Mouse (Mus musculus) hematopoietic stem cell, adult 5-6 weeks (primary cell): ENCODE data around the gene Avil. TPM values are rescaled to one million over a fixed set of nuclear protein-coding genes. Genes with fewer than 3 reads are reported as not detected.

Experiments used
- ATAC-seq, 2 experiments: fragments of 125-278 bp in 1 of 2; replicated peaks in 1 of 2; 2 replicates each; pipeline ENCODE4 v1.8.0; 2016 to 2017; ENCODE audit warnings: inconsistent platforms in 2 of 2, mild to moderate bottlenecking in 2 of 2, moderate number of reproducible peaks in 2 of 2, low read depth in 1 of 2, moderate TSS enrichment in 1 of 2; ENCODE audit not compliant: low FRiP score in 2 of 2, poor library complexity in 2 of 2, severe bottlenecking in 2 of 2, insufficient read depth in 1 of 2, low TSS enrichment in 1 of 2
- total RNA-seq: library from RNA; stranded (forward); fragments of 172-1452, 232-1000 nt; gene quantifications from 2 replicates; pipeline ENCODE4 v1.2.3, GENCODE M21; 2017

Avil gene
- total RNA-seq, 1 experiment from 2014 or later = 0.30 TPM

DNA sequence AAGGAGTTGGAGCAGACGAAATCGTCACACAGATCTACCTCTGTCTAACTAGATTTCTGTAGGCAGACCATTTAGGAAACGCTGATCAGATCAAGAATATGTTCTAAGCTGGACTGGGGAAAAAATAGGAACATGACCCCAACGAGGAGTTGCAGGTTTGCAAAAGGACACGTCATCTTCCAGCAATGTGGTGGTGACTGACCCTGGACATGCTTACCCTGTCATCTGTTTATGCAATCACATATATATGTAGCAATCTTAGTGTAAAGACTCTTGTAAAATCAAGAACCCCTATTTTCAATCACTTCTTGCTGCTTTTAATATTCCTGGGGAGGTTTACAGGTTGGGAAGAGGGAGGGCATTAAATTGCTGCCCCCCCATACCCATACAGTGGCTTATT is 62.0 kb downstream of the Avil start:
- no peak for ATAC-seq

DNA sequence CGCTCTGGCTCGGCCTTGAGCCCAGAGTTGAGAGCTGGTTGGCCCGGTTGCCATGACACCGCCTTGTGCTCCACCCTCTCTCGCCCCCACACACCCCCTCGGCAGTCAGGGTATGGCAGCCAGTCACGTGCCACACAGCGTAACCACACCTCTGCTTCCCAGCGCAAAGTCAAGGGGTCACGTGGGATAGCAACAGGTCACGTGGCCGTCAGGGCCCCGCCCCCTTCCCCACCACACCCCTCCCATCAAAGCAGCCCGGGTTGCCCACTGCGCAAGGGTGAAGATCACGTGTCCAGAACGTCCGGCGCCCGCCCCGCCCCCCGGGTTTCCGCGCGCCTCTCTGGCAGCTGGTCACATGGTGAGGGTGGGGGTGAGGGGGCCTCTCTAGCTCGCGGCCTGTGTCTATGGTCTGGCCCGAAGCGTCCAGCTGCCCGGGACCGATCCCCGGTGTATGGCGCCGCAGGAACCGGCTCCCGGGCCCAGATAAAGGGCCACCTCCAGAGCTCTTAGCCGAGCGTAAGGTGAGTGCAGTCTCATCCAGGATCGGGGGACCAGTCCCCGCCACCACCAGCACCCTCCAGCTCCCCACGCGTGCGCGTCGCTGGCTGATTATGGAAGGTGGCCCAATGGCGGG is 62.8 kb downstream of the Avil start, which contains the start of gene Cdk4:
Gene Cdk4, plus strand, starts transcription at position 296 of the 634 bp plus-strand sequence.
- peak; percentile 77 to 86 for ATAC-seq

DNA sequence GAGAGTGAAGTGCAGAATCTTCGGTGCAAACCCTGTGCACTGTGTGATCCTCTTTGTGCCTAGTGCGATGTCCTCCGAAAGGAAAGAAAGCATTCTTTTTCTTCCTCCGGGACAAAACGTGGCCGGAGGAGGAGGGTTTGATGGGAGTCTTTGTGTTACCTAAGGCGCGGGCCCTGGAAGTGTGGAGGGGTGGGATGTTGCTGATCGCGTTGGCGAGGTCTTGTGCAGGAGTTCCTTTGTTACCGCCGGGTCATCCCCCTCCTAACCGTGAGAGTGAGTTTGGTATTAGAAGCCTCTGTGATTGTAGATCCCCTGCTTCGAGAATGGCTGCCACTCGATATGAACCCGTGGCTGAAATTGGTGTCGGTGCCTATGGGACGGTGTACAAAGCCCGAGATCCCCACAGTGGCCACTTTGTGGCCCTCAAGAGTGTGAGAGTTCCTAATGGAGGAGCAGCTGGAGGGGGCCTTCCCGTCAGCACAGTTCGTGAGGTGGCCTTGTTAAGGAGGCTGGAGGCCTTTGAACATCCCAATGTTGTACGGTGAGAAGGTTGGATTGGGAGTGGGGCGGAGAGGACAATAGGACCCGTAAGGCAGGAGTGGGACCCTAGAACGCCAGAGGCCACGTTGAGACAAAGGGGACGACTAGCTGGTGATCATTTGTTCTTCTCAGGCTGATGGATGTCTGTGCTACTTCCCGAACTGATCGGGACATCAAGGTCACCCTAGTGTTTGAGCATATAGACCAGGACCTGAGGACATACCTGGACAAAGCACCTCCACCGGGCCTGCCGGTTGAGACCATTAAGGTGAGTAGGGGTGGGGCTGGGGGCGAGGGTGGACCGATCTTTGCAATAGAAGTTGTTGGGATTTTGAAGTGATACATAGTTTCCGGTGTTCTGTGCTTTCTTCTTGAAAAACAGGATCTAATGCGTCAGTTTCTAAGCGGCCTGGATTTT is 63.7 kb downstream of the Avil start:
- no peak for ATAC-seq

DNA sequence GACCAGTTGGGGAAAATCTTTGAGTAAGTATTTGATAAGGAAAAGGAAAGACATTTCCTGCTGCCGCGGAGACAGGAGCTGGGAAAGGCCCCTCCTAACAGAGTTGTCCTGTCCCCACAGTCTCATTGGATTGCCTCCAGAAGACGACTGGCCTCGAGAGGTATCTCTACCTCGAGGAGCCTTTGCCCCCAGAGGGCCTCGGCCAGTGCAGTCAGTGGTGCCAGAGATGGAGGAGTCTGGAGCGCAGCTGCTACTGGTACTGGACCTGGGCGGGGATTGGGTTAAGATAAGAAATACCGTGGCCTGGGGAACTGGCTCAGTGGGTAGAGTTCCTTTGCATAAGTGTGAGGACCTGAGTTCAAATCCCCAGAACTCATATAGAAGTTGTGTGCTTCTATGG is 65.5 kb downstream of the Avil start:
- no peak for ATAC-seq

DNA sequence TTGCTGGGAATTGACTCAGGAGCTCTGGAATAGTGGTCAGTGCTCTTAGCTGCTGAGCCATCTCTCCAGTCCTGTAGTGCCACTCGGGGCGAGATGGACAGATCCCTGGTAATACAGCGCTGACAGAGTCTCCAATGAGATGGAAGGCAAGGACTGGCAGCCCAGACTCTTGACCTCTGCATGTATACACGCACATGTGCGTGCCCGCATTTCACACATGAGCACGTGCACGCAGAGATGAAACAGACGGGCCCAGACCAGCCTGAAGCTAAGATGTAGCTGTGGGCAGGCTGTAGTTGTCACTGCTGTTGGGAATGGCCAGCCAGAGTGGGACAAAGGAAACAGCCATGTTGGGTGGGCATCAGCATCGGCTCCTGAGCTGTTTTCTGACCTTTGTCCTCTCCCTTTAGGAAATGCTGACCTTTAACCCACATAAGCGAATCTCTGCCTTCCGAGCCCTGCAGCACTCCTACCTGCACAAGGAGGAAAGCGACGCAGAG is 66.1 kb downstream of the Avil start:
- no peak for ATAC-seq

DNA sequence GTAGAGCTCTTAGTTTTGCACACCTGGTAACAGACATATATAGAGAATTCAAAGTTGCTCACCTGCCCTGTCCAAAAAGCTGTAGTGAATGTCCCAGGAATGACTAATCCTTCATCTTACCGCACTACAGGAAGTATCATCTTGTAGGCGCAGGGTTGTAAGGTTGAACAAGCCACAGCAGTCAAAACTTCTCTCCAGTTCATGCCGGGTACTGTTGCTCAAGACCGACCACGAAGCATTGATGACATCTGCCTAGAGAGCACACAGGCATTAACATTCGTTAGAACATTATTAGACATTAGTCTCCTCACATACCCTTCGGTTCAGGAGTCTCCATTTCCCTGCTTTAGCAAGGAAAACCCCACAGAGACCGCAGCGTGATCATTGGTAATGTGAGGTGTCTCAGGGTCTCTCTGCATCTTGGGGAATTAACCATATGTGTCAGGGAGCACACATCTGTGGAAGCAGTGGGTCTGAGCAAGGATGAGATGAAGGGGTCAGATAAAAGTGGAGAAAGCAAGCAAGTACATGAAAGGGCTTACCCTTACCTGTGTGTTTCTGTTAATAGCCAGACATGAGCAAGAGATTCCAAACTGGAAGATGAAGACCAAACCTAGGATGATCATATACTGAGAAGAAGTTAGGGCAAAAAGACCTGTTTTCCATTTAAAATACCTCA is 68.0 kb downstream of the Avil start:
- no peak for ATAC-seq

DNA sequence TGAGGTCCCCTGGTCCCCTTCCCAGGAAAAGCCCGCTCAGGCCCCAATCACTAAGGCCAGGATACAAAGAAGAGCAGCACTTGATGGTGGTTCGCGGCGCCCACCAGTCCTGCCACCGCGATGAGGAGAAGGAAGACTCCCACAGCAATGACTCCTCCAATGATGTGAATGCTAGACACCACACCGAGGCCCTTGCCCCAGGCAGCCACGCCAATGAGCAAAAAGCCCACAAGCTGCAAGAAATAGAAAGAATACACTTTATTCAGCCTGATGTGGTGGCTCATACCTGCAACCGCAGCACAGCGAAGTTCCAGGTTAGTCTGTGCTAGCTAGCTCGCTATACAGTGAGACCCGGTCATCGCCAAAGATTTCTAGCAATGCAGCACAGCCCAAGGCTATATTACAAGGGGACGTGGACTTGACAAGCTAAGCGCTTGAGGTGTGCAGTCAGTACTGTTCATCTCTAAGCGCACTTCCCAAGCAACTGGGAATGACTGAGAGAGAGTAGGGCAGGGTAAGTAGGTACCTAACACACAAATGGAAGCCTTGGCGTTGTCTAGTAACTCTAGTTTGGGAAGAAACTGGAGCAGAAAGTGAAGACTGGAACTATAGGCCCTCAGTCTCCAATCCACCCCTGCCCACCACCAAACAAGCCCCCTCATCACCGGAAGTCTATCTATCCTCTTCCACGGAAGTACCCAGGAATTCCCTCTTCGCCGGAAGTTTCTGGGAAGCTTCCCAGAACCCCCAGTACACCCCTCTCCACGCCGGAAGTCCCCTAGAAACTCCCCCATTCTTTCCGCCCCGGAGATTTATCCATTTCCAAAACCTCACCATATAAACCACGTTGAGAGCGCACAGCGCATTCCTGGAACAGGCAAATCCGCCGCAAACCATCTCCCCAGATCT is 69.0 kb downstream of the Avil start:
- peak in 1 of 2 experiments; percentile 14; a peak in 3 of 4 replicates for ATAC-seq

Other genes starting within 250 kb of the Avil start
- 7.9 and 16.9 TPM in 2 replicates for gene Atp23, start 99.4 kb upstream of the Avil start, total RNA-seq
- 41.1 and 46.3 TPM in 2 replicates for gene Ctdsp2, start 22.0 kb upstream of the Avil start, total RNA-seq
- 23.6 and 35.5 TPM in 2 replicates for gene Tsfm, start 30.1 kb downstream of the Avil start, total RNA-seq
- gene Mettl1, start 40.7 kb downstream of the Avil start, total RNA-seq = 16.5 and 19.4 TPM in 2 replicates
- not detected in 2 replicates for gene Eef1akmt3, start 40.8 kb downstream of the Avil start, total RNA-seq
- 0.25 TPM in 1 of 2 replicates, not detected in the other for gene Cyp27b1, start 47.5 kb downstream of the Avil start, total RNA-seq
- gene March9, start 59.5 kb downstream of the Avil start, total RNA-seq = 0.89 and 2.2 TPM in 2 replicates
- gene Cdk4, start 62.8 kb downstream of the Avil start, total RNA-seq = 483 and 646 TPM in 2 replicates
- gene Tspan31, start 69.6 kb downstream of the Avil start, total RNA-seq = 54.5 and 56.6 TPM in 2 replicates
- 59.3 and 89.6 TPM in 2 replicates for gene Agap2, start 74.6 kb downstream of the Avil start, total RNA-seq
- gene Os9, start 120.4 kb downstream of the Avil start, total RNA-seq = 157 and 201 TPM in 2 replicates
- gene B4galnt1, start 164.5 kb downstream of the Avil start, total RNA-seq = 43.3 and 48.6 TPM in 2 replicates
- gene Slc26a10, start 179.9 kb downstream of the Avil start, total RNA-seq = 0.30 and 0.50 TPM in 2 replicates
- gene Arhgef25, start 189.4 kb downstream of the Avil start, total RNA-seq = 8.7 and 18.4 TPM in 2 replicates
- gene Dtx3, start 195.0 kb downstream of the Avil start, total RNA-seq = 56.2 and 56.8 TPM in 2 replicates
- gene Pip4k2c, start 210.9 kb downstream of the Avil start, total RNA-seq = 14.8 and 19.7 TPM in 2 replicates